Mouse (Mus musculus): ENCODE measurements around the gene Foxm1.

Foxm1 gene

DNA sequence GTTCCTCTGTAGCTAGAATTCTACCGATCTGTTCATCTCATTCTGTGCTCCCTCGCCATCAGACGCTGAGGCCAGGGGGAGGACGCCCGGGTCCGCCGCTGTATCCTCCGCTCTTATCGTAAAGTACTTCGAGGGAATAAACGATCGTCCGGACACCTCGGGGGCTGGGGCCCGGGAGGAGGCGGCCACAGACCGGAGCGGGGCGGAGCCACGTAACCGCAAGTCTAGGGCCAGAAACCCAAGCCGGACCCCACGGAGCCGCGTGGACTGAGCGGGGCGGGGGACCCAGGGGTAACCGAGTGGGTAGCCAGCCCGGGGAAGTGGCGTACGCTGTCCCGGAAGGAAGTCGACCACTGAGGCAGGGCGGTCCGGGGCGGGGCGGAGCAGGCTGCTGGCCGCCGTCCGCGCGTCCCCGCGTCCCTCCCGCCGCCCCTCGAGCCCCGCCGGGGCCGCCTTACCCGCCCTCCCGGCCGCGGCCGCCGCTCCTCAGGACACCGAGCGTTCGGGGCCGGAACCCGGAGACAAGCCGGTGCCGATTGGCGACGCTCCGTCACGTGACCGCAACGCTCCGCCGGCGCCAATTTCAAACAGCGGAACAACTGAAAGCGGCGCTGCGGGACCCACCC is at the start of gene Foxm1, which contains the start of gene Rhno1:
Gene Foxm1 (plus strand): TSS at position 587 of the 626 bp plus-strand sequence.
Gene Rhno1 (minus strand): TSS at position 531 of the 626 bp plus-strand sequence.
- peak; percentile 85 for DNase-seq

DNA sequence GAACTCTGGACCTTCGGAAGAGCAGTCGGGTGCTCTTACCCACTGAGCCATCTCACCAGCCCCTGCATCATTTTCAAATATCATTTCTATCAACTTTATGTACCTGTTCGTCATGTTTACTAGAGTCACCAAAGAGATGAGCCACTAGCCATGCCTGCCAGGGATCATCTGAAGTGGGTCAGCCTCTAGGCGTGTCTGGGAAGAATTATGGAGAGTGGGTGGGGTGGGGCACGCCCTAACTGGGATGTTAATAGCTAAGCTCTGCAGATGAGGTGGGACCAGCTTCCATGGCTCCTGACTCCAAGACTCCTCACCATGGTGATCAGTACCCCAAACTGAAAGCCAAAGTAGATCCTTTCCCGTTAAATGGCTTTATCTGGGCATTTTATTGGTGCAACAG is 48.0 kb upstream of the Foxm1 start:
- DNase-seq = no peak

DNA sequence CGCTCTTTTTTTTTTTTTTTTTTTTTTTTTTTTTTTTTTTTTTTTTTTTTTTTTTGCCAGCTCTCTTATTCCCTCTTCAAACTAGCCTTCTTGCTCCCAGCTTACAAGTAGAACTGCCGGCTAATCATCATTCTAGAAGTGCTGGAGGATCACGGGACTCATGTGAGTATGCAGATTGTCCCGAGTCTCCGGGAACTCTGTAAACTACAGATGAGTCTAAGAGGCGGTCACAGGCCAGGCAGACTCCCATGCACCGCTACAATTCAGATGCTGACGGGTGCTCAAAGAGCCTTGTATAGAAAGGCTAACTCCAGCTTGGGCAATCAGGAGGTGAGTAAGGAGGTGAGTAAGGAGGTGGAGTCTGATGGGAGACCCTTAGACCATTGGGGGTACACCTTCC is 47.2 kb upstream of the Foxm1 start:
- DNase-seq = no peak

DNA sequence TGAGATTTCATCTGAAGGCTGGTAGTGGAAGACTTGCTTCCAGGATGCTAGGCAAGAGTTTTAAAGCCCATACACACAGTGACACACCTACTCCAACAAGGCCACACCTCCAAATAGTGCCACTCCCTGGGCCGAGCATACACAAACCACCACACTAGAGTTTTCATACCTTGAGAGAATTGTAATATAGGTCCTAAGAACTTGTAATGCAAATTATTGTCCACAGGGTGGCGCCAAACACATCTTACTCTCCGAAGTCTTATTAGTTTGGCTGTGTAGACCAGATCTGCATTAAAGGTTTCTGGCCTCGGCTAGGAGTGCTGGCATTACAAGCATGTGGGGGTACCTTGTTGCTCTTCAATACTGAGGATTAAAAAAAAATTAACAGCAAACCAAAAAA is 44.5 kb upstream of the Foxm1 start:
- peak; percentile 68 for DNase-seq

DNA sequence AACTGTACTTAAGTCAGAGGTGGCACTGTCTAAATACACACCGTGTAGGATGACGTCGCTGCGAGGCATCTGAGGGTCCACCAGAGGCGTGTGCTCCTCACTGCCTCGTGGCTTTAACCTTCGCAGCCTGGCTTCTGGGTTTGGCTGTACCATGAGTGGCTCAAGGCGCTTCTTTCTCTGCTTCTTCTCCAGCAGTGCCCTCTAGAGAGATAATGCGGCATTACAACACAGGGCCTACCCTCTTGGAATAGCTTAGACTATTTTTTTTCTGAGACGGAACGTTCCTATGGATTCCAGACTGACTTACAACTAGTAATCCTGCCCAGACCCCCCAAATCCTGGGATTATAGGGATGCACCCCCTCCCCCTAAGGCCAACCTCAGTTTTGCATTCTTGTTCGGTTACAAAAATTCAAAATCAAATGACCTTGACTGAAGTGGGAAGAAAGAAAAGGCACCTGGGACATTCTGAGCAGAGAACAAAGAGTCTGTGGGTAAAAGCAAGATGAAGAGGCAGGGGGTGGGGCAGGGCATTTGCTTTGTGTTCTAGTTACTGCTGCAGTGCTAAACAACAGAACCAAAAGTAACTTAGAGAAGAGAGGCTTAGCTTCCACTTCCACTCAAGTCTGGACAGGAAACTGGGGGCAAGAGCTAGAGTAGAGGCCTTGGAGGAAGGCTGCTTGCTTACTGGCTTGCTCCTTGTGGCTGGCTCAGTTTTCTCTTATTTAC is 28.2 kb upstream of the Foxm1 start:
- DNase-seq = peak; percentile 72

DNA sequence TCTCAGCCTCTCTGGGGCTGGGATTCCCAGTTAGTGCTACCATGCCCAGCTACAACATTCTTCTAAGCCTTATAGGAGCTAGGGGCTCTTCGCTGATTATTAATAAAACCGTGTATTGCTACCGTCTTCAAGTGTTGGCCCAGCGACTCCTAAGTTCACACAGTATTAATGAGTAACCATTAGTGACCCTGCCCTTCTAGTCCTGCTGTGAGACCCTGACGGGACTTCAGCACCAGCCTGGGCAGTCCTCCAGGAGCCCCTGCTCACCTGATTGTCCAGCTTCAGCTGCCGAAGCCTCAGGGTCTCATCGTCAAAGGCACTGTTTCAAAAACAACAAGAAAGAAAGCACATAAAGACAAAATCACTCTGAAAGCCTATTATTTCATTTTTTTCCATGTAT is 25.3 kb upstream of the Foxm1 start:
- DNase-seq = no peak

DNA sequence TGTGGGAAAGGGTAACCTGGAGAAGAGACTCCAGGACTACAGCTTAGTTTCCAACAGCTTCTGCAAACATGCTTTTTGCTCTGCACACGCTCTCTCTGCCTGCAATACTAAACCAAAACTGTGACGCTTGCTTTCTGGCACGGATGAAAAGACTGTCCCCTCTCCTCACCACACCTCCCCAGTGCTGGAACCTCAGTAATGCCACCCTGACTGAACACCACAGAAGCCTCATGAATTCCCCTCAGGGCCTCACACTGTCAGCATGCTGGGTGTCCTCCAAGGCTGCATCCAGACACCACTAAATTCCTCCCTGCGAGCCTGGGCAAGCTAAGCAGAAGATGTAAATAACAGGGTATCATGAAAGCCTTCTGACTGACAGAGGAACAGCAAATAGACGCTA is 23.9 kb upstream of the Foxm1 start:
- DNase-seq = no peak

DNA sequence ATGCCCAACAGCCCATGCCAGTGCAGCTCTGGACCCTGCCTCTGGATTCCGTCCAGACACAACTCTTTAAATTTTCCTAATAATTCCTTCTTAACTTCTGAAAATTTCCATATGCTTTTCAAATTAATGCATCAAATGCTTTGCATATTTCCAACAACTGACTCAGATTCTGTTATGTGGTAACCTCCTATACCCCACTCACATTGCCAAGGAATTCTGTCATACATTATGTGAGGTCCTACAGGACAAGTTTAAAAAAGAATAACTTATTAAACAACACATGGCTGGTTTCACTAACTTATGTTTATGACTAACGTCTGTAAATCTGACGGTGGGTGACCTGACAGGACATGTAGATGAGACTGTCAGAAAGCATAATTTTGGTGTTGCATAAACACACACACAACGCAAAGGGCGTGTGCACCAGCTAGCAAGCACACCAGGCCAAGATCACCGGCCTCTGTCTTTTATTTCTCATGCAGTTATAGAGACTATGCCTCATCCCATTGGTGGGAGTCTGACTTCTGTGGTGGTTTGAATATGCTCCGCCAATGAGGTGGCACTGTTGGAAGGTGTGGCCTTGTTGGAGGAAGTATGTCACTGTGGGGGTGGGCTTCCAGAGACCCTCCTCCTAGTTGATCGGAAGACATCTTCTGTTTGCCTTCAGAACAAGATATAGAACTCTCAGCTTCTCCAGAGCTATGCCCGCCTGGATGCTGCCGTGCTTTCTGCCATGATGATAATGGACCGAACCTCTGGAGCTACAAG is 20.6 kb upstream of the Foxm1 start:
- DNase-seq = no peak

DNA sequence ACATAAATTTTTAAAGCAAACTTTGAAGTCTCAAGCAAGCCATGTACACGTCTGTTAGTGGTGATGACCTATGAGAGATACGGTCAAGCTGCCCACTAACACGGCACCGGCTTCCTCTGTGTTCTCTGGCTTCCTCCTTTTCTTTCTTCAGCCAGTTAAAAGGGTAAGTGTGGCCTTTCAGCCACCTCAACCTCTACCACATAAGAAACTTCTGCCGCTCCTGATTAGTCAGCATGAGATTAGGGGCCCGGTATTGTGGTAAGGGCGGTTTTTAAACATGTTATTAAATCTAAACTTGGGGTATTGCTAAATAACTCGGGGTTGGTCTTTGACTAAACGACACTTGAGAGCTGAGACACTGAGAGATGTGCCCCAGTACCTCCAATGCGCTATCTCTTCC is 17.1 kb upstream of the Foxm1 start:
- DNase-seq = no peak

DNA sequence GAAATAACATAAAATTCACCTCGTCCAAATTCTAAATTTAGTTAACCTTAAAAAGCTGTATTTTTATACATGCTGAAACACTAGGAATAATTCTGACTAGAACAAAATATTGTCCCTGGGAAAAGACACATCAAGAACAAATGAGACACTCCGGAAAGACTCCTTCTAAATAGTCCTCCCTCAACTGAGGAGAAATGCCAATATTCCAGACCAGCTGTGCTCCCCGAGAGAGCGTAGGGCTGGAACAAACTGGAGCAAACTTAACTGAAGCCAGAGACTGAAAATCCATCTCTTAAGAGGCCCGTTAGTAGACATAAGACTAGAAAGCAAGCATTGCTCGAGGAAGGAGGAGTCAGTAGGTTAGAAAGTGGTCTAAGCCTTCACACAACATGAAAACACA is 16.0 kb upstream of the Foxm1 start:
- no peak for DNase-seq

DNA sequence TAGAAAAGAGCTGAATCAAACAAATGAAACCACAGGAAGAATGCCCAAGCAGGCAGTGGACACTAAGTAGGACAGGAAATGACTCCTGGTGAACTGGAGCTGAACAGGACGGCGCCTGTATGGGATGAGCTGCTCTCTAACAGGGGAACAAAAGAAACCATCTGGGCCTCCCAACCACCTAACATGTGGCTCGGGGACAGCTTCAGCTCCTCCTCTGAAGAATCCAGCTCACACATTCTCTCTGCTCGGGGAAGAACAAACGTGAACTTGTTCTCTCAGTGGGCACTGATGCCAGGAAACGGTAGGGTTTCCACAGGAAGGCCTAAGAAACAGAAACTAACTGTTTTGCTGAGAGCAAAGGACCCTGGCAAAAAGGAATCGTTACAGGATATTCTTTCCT is 13.1 kb upstream of the Foxm1 start:
- DNase-seq = no peak

DNA sequence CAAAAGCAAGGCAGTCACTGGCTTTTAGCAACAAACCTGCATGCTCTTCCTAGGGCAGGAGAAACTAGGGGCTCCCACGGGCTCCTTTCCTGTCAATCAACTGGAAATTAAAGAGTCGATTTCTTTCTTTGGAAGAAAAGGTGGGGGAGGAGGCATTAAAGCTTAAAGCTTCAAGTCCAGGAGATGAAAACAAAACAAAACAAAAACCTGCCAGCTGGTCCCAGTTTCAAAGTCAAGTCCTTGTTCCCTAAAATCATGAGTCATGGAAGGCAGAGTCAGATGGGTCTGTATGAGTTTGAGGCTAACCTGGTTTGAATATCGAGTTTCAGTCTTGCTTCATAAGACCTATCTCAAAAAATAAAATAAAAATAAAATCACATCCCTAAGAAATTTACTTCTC is 8.6 kb upstream of the Foxm1 start:
- DNase-seq = no peak

DNA sequence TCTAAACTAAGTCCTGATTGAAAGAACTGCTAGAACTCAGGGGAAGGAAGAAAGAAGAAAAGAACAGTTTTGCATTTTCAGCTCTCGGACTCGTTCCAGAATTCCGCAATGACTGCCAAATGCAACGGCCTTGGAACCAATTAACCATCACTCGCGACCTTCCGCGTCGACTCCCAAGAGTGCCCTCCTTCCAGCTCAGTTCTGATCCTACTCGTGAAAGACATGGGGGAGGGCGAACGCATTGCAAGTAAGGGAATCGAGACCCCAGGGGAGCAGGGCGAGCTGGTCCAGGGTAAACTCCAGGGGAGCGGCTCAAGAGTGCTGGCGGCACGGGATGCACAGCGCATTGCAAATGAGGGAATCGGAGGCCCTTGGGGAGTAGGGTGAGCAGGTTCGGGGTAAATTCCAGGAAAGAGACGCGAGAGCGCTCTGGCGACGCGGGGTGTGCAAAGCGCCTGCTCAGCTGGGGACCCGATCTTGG is 7.5 kb upstream of the Foxm1 start:
- DNase-seq = peak; percentile 61

DNA sequence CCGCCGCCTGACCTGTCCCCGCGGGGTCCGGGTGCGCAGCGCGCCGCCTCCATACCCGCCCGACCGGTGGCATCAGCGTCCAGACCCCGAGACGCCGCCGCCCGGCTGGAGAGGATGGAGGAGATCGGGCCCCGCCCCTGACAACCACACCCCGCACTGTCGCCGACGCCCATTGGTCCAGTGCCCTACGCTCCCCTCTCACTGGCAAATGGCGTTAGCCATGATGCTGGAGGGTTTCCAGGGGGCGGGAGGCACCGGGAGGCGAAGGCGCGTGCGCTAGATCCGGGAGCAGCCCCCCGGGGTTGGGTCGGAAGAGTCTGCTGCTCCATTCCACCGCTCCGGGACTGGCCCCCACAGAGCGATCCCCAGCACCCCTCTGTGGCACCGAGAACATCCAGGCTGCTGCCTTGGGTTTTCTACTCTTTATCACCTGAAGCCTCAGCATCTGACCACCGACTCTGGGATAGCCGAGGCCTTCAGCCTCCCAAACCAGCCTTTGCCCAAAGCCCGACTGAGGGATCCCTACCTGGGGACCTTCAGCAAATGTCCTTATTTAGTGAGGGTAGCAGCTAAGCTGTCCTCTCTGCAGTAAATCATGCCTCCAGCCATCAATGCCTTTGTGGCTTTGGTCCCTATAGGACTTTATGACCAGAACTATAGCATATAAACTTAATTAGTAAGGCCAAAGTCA is 6.9 kb upstream of the Foxm1 start, which contains the start of gene Tulp3:
Gene Tulp3 (minus strand): TSS at position 126 of the 691 bp plus-strand sequence.
- DNase-seq = peak; percentile 98

DNA sequence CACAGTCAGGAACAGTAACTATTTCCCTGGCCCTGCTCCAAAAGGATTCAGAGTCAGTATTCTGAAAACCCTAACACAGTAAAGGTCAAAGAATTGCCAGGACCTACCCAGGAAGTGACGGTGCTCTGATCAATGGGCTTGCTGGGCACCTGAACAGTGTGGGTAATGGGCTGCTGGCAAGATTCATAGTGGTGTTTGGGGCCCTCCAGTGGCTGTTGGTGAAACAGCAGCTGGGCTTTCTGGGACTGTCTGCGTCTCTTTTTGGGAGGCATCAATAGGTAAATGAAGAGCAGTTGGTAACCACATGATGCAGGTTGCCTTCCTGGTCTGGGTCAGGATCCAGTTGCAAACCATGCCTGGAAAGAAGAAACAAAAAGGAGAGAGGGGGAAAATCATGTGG is 3.8 kb upstream of the Foxm1 start:
- peak; percentile 63 for DNase-seq

DNA sequence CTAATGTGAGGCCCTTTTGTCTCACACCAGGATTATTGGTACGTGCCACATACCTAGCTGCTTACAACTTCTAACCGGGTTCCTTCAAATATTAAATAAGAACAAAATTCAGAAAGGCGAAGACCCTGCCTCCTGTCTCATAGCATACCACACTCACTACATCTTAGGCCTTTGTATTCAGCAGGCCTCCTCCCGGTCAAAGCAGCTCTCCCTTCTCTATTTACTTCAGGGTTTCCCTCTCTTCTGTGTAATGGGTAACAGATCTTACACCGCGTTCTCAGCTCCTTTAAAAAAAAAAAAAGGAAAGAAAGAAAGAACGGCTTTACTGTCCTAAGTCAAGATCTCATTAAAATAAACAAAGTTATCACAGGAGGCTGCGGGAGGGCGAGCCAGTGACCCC is 866 bp upstream of the Foxm1 start:
- no peak for DNase-seq

DNA sequence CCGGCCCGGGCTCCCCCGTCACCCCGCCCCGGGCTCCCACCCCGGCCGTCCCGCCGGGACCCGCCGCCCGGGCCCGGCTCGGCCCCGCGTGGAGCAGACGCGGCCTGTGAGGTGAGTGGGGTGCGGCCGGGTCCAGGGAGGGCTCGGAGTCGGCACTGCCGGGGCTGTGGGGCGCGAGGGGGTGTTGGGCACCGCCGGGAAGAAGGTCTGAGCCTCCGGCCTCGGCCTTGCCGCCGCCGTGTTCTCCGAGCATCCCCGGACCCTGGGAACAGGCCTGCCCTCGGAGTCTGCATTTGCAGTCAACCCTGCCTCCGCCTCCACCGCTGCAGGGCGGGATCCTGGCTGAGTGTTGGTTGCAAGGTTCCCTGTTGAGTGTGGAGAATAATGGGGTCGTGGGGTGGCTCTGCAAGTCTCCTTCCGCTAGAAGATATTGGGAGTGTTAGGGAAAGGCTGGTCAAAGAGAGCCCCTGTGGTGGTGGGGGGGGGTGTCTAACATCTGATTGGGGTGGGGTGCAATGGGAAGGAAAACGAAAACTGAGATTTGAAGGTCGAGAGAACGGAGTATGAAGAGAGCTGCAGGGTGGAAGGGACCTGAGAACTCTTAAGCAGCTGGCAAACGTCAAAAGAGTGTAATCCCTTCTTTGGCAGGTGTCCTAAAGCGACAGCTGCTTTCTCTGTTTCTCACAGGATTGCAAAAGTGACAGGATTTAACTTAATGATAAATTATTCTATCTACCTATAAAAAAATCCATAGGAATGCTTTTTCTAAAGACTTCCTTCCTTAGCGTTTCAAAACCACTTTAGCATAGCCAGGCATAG is 449 bp downstream of the Foxm1 start:
- DNase-seq = no peak

DNA sequence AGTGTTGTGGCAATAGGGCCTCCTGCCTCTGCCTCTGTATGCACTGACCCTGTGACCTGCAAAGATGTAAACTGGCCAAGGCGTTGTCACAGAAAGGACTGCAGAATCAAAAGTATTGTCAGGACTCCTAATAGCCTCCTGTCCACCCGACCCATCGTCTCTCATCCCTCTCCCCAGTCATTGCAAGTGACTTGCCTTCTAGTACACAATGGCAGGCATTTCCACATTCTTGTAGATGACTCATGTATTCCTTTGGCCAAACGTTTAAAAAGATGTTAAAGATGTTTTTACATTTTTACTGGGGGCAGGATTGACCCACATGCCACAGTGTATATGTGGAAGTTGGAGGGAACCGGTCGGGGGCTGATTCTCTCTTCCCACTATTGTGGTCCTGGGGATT is 2.0 kb downstream of the Foxm1 start:
- DNase-seq = no peak

DNA sequence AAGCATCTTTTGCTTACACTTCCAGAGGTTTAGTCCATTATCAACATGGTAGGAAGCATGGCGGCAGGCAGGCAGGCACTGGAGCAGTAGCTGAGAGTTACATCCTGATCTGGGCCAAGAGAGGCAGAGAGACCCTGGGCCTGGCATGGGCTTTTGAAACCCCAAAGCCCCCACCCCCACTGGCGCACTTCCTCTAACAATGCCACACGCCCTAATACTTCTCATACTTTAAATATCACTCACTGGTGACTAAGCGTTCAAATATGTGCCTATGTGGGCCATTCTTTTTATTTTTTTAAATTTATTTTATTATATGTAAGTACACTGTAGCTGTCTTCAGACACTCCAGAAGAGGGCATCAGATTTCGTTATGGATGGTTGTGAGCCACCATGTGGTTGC is 3.7 kb downstream of the Foxm1 start:
- DNase-seq = no peak

DNA sequence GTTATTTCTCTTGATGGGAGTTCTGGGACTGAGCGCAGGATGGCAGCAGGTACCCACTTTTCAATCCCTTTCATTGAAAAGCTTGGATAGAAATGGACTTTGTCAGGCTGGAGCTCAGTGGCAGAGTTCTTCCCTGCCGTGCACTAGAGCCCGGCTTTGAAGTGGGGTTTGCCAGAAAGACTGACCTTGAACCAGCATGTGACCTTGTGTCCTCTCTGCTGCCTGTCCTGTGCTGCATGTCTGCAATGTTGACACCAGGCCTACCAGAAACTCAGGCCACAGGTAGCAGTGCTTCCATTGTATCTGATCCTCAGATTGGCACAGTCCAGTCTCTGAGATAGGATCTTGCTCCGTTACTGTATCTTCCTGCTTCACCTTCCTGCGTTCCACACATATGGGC is 7.3 kb downstream of the Foxm1 start:
- no peak for DNase-seq

DNA sequence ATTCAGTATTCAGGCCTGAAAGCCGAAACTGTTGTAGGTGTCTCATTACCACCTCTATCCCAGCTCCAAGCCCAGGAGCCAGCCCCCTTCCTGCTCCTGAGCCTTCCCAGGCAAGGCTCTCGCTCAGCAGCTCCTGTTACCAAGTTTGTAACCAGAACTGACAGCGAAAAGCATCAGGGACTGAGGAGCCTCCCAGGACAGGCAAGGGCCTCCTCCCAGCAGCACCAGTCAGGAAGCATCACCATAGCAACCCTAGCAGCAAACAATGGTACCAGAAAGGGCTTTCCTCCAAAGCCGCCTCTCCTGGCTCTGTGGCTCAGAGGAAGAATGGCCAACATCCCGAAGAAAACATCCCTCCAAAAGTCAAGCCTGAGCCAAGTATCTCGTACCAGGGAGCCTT is 12.4 kb downstream of the Foxm1 start, which contains the start of the genes Tex52 and Gm44596:
Gene Tex52 (plus strand): TSS at position 265 of the 400 bp plus-strand sequence.
Gene Gm44596 (plus strand): TSS at position 312 of the 400 bp plus-strand sequence.
- DNase-seq = peak; percentile 46
